Mouse (Mus musculus) cortical plate, adult 2 months (tissue): ENCODE results near the gene Hdac9.

ENCODE experiments used
- CTCF ChIP-seq: fragments of 200-500 bp; IDR thresholded peaks from 2 replicates; pipeline ENCODE4 v1.5.1; 2011; ENCODE audit warnings: mild to moderate bottlenecking, control low read depth, low read length; ENCODE audit not compliant: insufficient read depth; ENCODE audit errors: extremely low read depth
- POLR2A ChIP-seq: fragments of 200-500 bp; IDR thresholded peaks from 2 replicates; pipeline ENCODE4 v1.6.1; 2011; ENCODE audit warnings: mild to moderate bottlenecking, low read length, control low read depth; ENCODE audit not compliant: insufficient read depth; ENCODE audit errors: extremely low read depth

DNA sequence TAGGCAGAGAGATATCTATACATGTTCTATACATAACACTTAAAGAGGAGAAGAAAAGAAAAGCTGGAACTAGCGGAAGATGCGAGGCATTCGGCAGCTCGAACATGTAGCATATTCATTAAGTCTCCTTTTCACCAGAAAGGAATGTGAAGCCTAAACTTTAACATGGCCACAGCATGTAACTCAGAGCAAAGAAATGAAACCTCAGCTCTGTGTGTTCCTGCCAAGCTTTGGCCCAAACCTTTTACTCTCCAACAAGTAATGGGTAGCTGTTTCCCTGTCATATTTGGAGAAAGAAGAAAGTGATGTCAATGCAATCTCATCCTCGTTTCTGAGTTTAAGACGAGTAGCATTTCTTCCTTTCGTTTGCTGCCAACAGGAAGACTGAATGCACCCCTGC lies 876.8 kb downstream of the Hdac9 start:
- TF ChIP-seq CTCF (no peak), POLR2A (no peak)
